14 mouse cellular contexts compared by ENCODE assay signal in genomic region chr1:134419176-134419575, GRCm38 (mm10). TPM values are rescaled to one million over a fixed set of nuclear protein-coding genes. Genes with fewer than 3 reads are reported as not detected.
DNase-seq lines count a peak whose midpoint lies in the region; ATAC-seq and TF ChIP-seq lines count a peak whose summit lies in the region.
"Had no signal": no experiment of that assay in that cellular context is flagged by ENCODE, and none has a peak within 500 bp of the region (broad histone marks: within the 10 kb centered on the region; RNA-seq: fewer than 3 reads in every experiment).

No protein-coding gene starts in this region.

- no peak for ATAC-seq in erythroblast, adult 5-6 weeks (replicated peaks; ENCODE audit: low FRiP score, poor library complexity, severe bottlenecking)
- ATAC-seq in limb, embryonic 13.5 days (ENCODE audit: low FRiP score, low read depth), result no peak
- ATAC-seq in stomach, embryonic 15.5 days (ENCODE audit: insufficient read depth, low FRiP score, low read depth), result no peak

- 57% methylated on average over 1 of the region's 1 CpGs for WGBS in limb, embryonic 13.5 days
- WGBS in stomach, embryonic 15.5 days, result 32% methylated on average over 1 of the region's 1 CpGs

- H3K27ac ChIP-seq in layer of hippocampus, adult 2 months, result peak overlapping the region; percentile 8; the same call in 1 of the 2 replicates
- H3K27ac ChIP-seq in limb, embryonic 13.5 days, result 0 out of 2 replicates have a peak overlapping the region, but pooled peaks have one; percentile 33
- H3K27ac ChIP-seq in stomach, embryonic 15.5 days, result peak overlapping the region; percentile 12; the same call in 1 of the 2 replicates

- H3K36me3 ChIP-seq in erythroblast, embryonic 14.5 days (ENCODE audit: control insufficient read depth), result peaks cover 78% of the 10 kb centered on the region
- H3K36me3 ChIP-seq in limb, embryonic 13.5 days, result peaks cover 21% of the 10 kb centered on the region
- peaks cover 9% of the 10 kb centered on the region for H3K36me3 ChIP-seq in stomach, embryonic 15.5 days

- H3K4me3 ChIP-seq in erythroblast, embryonic 14.5 days (replicated peaks), result peak overlapping the region; percentile 93
- H3K4me3 ChIP-seq in layer of hippocampus, adult 2 months, result no peak overlapping the region
- no peak overlapping the region for H3K4me3 ChIP-seq in limb, embryonic 13.5 days
- no peak overlapping the region for H3K4me3 ChIP-seq in stomach, embryonic 15.5 days (replicated peaks)

- H3K27me3 ChIP-seq in erythroblast, embryonic 14.5 days (ENCODE audit: control insufficient read depth), result no peaks in the 10 kb centered on the region
- no peaks in the 10 kb centered on the region for H3K27me3 ChIP-seq in limb, embryonic 13.5 days
- H3K27me3 ChIP-seq in stomach, embryonic 15.5 days (replicated peaks), result no peaks in the 10 kb centered on the region

- no peak for DNase-seq in layer of hippocampus, adult 2 months (ENCODE audit: low spot score in 2 of 2)
- DNase-seq in layer of hippocampus, adult 8-10 months (ENCODE audit: low spot score in 2 of 2), result no peak
- DNase-seq in thymus, postnatal 0 days (ENCODE audit: low spot score), result no peak
- DNase-seq in embryo, embryonic 11 days, result no peak
- DNase-seq: cerebellum, postnatal 25 days; kidney, adult 11 months; thymus, postnatal 4 days had no signal

- TF ChIP-seq CTCF in layer of hippocampus, adult 2 months (conservative IDR thresholded peaks at IDR 0.05), result no peak

- no peak overlapping the region for H3K9ac ChIP-seq in limb, embryonic 13.5 days
- no peak overlapping the region for H3K9ac ChIP-seq in stomach, embryonic 15.5 days

- peaks cover 89% of the 10 kb centered on the region for H3K4me1 ChIP-seq in erythroblast, embryonic 14.5 days (ENCODE audit: control insufficient read depth)
- H3K4me1 ChIP-seq in limb, embryonic 13.5 days, result peaks cover 61% of the 10 kb centered on the region
- peaks cover 41% of the 10 kb centered on the region for H3K4me1 ChIP-seq in stomach, embryonic 15.5 days

- H3K4me2 ChIP-seq in limb, embryonic 13.5 days (replicated peaks), result peak overlapping the region; percentile 19; the same call in 1 of the 2 replicates
- peak overlapping the region; percentile 10; the same call in 1 of the 2 replicates for H3K4me2 ChIP-seq in stomach, embryonic 15.5 days

- no peaks in the 10 kb centered on the region for H3K9me3 ChIP-seq in erythroblast, embryonic 14.5 days (ENCODE audit: control insufficient read depth, low read length)
- H3K9me3 ChIP-seq in limb, embryonic 13.5 days, result no peaks in the 10 kb centered on the region
- no peaks in the 10 kb centered on the region for H3K9me3 ChIP-seq in stomach, embryonic 15.5 days

RNA-seq across cellular contexts. Expression of gene Adipor1, which starts 4.0 kb away (rescaled TPM):
- 58.2 and 72.8 TPM in 2 replicates for polyA plus RNA-seq in erythroblast, embryonic 14.5 days (2012)
- total RNA-seq in erythroblast, adult 5-6 weeks (2015; ENCODE audit: low replicate concordance), result 432 and 436 TPM in 2 replicates
- total RNA-seq in erythroblast, adult 5-6 weeks (2017; ENCODE audit: low replicate concordance), result 440 and 446 TPM in 2 replicates
- 10 to 100 TPM; 53.1 to 55.2 TPM for total RNA-seq in layer of hippocampus, adult 2 months (2021)
- 10 to 100 TPM; 54.3 to 62.3 (median 58.9) TPM for total RNA-seq in layer of hippocampus, adult 8-10 months (2022)
- 86.3 and 89.6 TPM in 2 replicates for polyA plus RNA-seq in limb, embryonic 13.5 days (2015; fragmentation: Nextera tagmentation; extraction: Ambion mirVana)
- polyA plus RNA-seq in stomach, embryonic 15.5 days (2015; fragmentation: Nextera tagmentation; extraction: Ambion mirVana), result 82.5 and 93.6 TPM in 2 replicates
- 65.8 and 67.9 TPM in 2 replicates for polyA plus RNA-seq in thymus, postnatal 0 days (2015; fragmentation: Nextera tagmentation; extraction: Ambion mirVana)

RNA-seq across cellular contexts. Expression of gene Cyb5r1, which starts 13.8 kb away (rescaled TPM):
- 3.2 and 3.7 TPM in 2 replicates for polyA plus RNA-seq in erythroblast, embryonic 14.5 days (2012)
- total RNA-seq in erythroblast, adult 5-6 weeks (2015; ENCODE audit: low replicate concordance), result 31.8 and 39.6 TPM in 2 replicates
- 26.8 and 53.9 TPM in 2 replicates for total RNA-seq in erythroblast, adult 5-6 weeks (2017; ENCODE audit: low replicate concordance)
- total RNA-seq in layer of hippocampus, adult 2 months (2021), result 10 to 100 TPM; 27.4 to 39.9 TPM
- total RNA-seq in layer of hippocampus, adult 8-10 months (2022), result 10 to 100 TPM; 28.8 to 43.0 (median 35.5) TPM
- polyA plus RNA-seq in limb, embryonic 13.5 days (2015; fragmentation: Nextera tagmentation; extraction: Ambion mirVana), result 41.9 and 43.1 TPM in 2 replicates
- polyA plus RNA-seq in stomach, embryonic 15.5 days (2015; fragmentation: Nextera tagmentation; extraction: Ambion mirVana), result 38.5 and 40.1 TPM in 2 replicates
- 13.4 and 20.4 TPM in 2 replicates for polyA plus RNA-seq in thymus, postnatal 0 days (2015; fragmentation: Nextera tagmentation; extraction: Ambion mirVana)

RNA-seq across cellular contexts. Expression of gene 4933406M09Rik, which starts 33.4 kb away (rescaled TPM):
- 0.02 TPM in 1 of 2 replicates, not detected in the other for polyA plus RNA-seq in erythroblast, embryonic 14.5 days (2012)
- not detected in 2 replicates for total RNA-seq in erythroblast, adult 5-6 weeks (2015; ENCODE audit: low replicate concordance)
- total RNA-seq in erythroblast, adult 5-6 weeks (2017; ENCODE audit: low replicate concordance), result not detected in 2 replicates
- not detected for total RNA-seq in layer of hippocampus, adult 2 months (2021)
- not detected for total RNA-seq in layer of hippocampus, adult 8-10 months (2022)
- polyA plus RNA-seq in limb, embryonic 13.5 days (2015; fragmentation: Nextera tagmentation; extraction: Ambion mirVana), result not detected in 2 replicates
- not detected in 2 replicates for polyA plus RNA-seq in stomach, embryonic 15.5 days (2015; fragmentation: Nextera tagmentation; extraction: Ambion mirVana)
- polyA plus RNA-seq in thymus, postnatal 0 days (2015; fragmentation: Nextera tagmentation; extraction: Ambion mirVana), result not detected in 2 replicates
- total RNA-seq: adrenal gland, postnatal 4 days; gastrocnemius, postnatal 4 days had no signal
- polyA plus RNA-seq: forebrain, embryonic 11.5 days had no signal

RNA-seq across cellular contexts. Expression of gene Klhl12, which starts 36.2 kb away (rescaled TPM):
- polyA plus RNA-seq in erythroblast, embryonic 14.5 days (2012), result 0.63 and 1.1 TPM in 2 replicates
- total RNA-seq in erythroblast, adult 5-6 weeks (2015; ENCODE audit: low replicate concordance), result 226 and 242 TPM in 2 replicates
- 369 and 410 TPM in 2 replicates for total RNA-seq in erythroblast, adult 5-6 weeks (2017; ENCODE audit: low replicate concordance)
- 10 to 100 TPM; 43.5 to 44.4 TPM for total RNA-seq in layer of hippocampus, adult 2 months (2021)
- 10 to 100 TPM; 37.8 to 46.1 (median 41.6) TPM for total RNA-seq in layer of hippocampus, adult 8-10 months (2022)
- polyA plus RNA-seq in limb, embryonic 13.5 days (2015; fragmentation: Nextera tagmentation; extraction: Ambion mirVana), result 29.4 and 29.9 TPM in 2 replicates
- polyA plus RNA-seq in stomach, embryonic 15.5 days (2015; fragmentation: Nextera tagmentation; extraction: Ambion mirVana), result 24.0 and 24.2 TPM in 2 replicates
- 12.7 and 14.3 TPM in 2 replicates for polyA plus RNA-seq in thymus, postnatal 0 days (2015; fragmentation: Nextera tagmentation; extraction: Ambion mirVana)

RNA-seq across cellular contexts. Expression of gene Tmem183a, which starts 57.4 kb away (rescaled TPM):
- 2.8 and 2.9 TPM in 2 replicates for polyA plus RNA-seq in erythroblast, embryonic 14.5 days (2012)
- 38.2 and 40.5 TPM in 2 replicates for total RNA-seq in erythroblast, adult 5-6 weeks (2015; ENCODE audit: low replicate concordance)
- total RNA-seq in erythroblast, adult 5-6 weeks (2017; ENCODE audit: low replicate concordance), result 54.1 and 54.4 TPM in 2 replicates
- total RNA-seq in layer of hippocampus, adult 2 months (2021), result 10 to 100 TPM; 73.5 to 76.7 TPM
- total RNA-seq in layer of hippocampus, adult 8-10 months (2022), result 10 to 100 TPM; 59.9 to 70.0 (median 61.8) TPM
- polyA plus RNA-seq in limb, embryonic 13.5 days (2015; fragmentation: Nextera tagmentation; extraction: Ambion mirVana), result 81.0 and 90.9 TPM in 2 replicates
- 85.8 and 90.6 TPM in 2 replicates for polyA plus RNA-seq in stomach, embryonic 15.5 days (2015; fragmentation: Nextera tagmentation; extraction: Ambion mirVana)
- polyA plus RNA-seq in thymus, postnatal 0 days (2015; fragmentation: Nextera tagmentation; extraction: Ambion mirVana), result 58.0 and 64.3 TPM in 2 replicates
